Mouse (Mus musculus) megakaryocyte, adult 5-6 weeks (primary cell): ENCODE results near the gene Hoxd11. TPM values are rescaled to one million over a fixed set of nuclear protein-coding genes. Genes with fewer than 3 reads are reported as not detected.

ENCODE experiments used
- ATAC-seq: 2 replicates; pipeline ENCODE4 v1.8.0; 2016; ENCODE audit warnings: mild to moderate bottlenecking, inconsistent platforms; ENCODE audit not compliant: poor library complexity, severe bottlenecking
- total RNA-seq, 2 experiments: library from RNA; stranded (forward) in 1 of 2; stranded (reverse) in 1 of 2; fragments of 153-499, 151-499 nt in 1 of 2; fragments of 221-1000, 200-1000 nt in 1 of 2; gene quantifications; 2 replicates each; pipeline versions ENCODE4 v1.2.3 to v1.2.4; 2015 to 2017

Hoxd11 gene
- total RNA-seq (2015) (not detected in 2 replicates), total RNA-seq (2017) (not detected in 2 replicates)

GRCm38 (mm10) chr2:74678891-74679595, at the start of gene Hoxd11:
Hoxd11 (plus strand) TSS chr2:74679557.
- no peak for ATAC-seq

GRCm38 (mm10) chr2:74635412-74635811, 43.9 kb upstream of the Hoxd11 start:
- ATAC-seq, result no peak

- 0 out of 2 replicates have a peak, but pooled peaks have one; percentile 35 for ATAC-seq
These were observed 36.9 kb upstream of the Hoxd11 start for GRCm38 (mm10) chr2:74642431-74642830.

- no peak for ATAC-seq
These were observed 33.7 kb upstream of the Hoxd11 start for GRCm38 (mm10) chr2:74645631-74646030.

GRCm38 (mm10) chr2:74647082-74647864, 32.1 kb upstream of the Hoxd11 start:
- ATAC-seq, result no peak

- ATAC-seq, result no peak
These were observed 26.4 kb upstream of the Hoxd11 start for GRCm38 (mm10) chr2:74652996-74653340.

GRCm38 (mm10) chr2:74653781-74654535, 25.4 kb upstream of the Hoxd11 start:
- no peak for ATAC-seq

GRCm38 (mm10) chr2:74654743-74655419, 24.5 kb upstream of the Hoxd11 start:
- no peak for ATAC-seq

- peak; percentile 54 for ATAC-seq
These were observed 24.0 kb upstream of the Hoxd11 start for GRCm38 (mm10) chr2:74655420-74655781.

GRCm38 (mm10) chr2:74655821-74656631, 23.3 kb upstream of the Hoxd11 start:
- ATAC-seq, result peak; percentile 71

GRCm38 (mm10) chr2:74656632-74657021, 22.7 kb upstream of the Hoxd11 start:
- ATAC-seq, result no peak

- ATAC-seq, result no peak
These were observed 21.9 kb upstream of the Hoxd11 start for GRCm38 (mm10) chr2:74657251-74658023.

- ATAC-seq, result no peak
These were observed 21.2 kb upstream of the Hoxd11 start for GRCm38 (mm10) chr2:74658024-74658666.

- no peak for ATAC-seq
These were observed 20.5 kb upstream of the Hoxd11 start for GRCm38 (mm10) chr2:74658667-74659371.

- ATAC-seq, result no peak
These were observed 19.8 kb upstream of the Hoxd11 start, which contains the start of gene Evx2 for GRCm38 (mm10) chr2:74659507-74660005. Evx2 (minus strand) TSS chr2:74659557.

GRCm38 (mm10) chr2:74660421-74661375, 18.7 kb upstream of the Hoxd11 start:
- ATAC-seq, result no peak

GRCm38 (mm10) chr2:74661685-74662084, 17.7 kb upstream of the Hoxd11 start:
- no peak; the same call in 1 of the 2 replicates for ATAC-seq
